11 mouse cellular contexts compared by ENCODE assay signal in the genomic region with DNA sequence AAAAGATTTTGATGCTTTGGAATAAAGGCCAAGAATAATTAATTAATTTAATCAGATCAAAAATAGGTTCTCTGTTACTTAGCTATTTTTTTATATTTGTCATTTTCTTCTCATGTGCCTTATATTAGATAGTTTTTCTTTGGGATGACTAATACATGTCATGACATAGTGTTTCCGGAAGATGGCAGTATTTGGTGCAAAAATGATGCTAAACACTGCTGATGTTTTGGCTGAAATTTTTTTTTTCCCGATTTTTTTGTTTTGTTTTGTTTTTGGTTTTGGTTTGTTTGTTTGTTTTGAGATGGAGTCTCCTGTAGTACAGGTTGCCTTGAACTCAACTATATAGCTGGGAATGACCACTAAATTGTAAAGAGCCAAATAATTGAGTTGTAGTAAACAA. TPM values are rescaled to one million over a fixed set of nuclear protein-coding genes. Genes with fewer than 3 reads are reported as not detected.
A peak's percentile ranks its signal among the peaks of the same experiment; 100 is the strongest.
DNase-seq lines count a peak whose midpoint lies in the region; ATAC-seq and TF ChIP-seq lines count a peak whose summit lies in the region.
"Had no signal": no experiment of that assay in that cellular context is flagged by ENCODE, and none has a peak within 500 bp of the region (broad histone marks: within the 10 kb centered on the region; RNA-seq: fewer than 3 reads in every experiment).

No protein-coding gene starts in this region.

- no peak overlapping the region for H3K4me3 ChIP-seq in forebrain, postnatal 0 days (ENCODE audit: low read depth, low read length)
- H3K4me3 ChIP-seq in forebrain, embryonic 16.5 days (replicated peaks; ENCODE audit: low read length), result no peak overlapping the region
- H3K4me3 ChIP-seq in limb, embryonic 14.5 days (replicated peaks; ENCODE audit: low read length), result no peak overlapping the region
- no peak overlapping the region for H3K4me3 ChIP-seq in limb, embryonic 10.5 days
- no peak overlapping the region for H3K4me3 ChIP-seq in MEL (ENCODE audit: control insufficient read depth in 1 of 2, insufficient read depth in 1 of 2, low read depth in 2 of 2, low read length in 2 of 2)
- H3K4me3 ChIP-seq: embryonic facial prominence, embryonic 15.5 days had no signal

- no peak overlapping the region for H3K9ac ChIP-seq in forebrain, postnatal 0 days
- H3K9ac ChIP-seq in forebrain, embryonic 16.5 days (replicated peaks; ENCODE audit: low read depth, low read length), result no peak overlapping the region
- H3K9ac ChIP-seq in limb, embryonic 14.5 days (ENCODE audit: low read depth, low read length, severe bottlenecking), result no peak overlapping the region
- H3K9ac ChIP-seq in MEL (ENCODE audit: control insufficient read depth, low read depth, low read length, poor library complexity, severe bottlenecking), result no peak overlapping the region
- H3K9ac ChIP-seq: embryonic facial prominence, embryonic 15.5 days had no signal

- H3K9me3 ChIP-seq in forebrain, postnatal 0 days (ENCODE audit: low read length), result no peaks in the 10 kb centered on the region
- H3K9me3 ChIP-seq in forebrain, embryonic 16.5 days (ENCODE audit: control insufficient read depth, low read length), result no peaks in the 10 kb centered on the region
- no peaks in the 10 kb centered on the region for H3K9me3 ChIP-seq in limb, embryonic 14.5 days (ENCODE audit: control insufficient read depth, low read length)
- H3K9me3 ChIP-seq in limb, embryonic 10.5 days (replicated peaks), result no peaks in the 10 kb centered on the region
- no peaks in the 10 kb centered on the region for H3K9me3 ChIP-seq in MEL (replicated peaks; ENCODE audit: insufficient read depth, low read length)
- H3K9me3 ChIP-seq: embryonic facial prominence, embryonic 15.5 days had no signal

- H3K4me1 ChIP-seq in forebrain, postnatal 0 days (ENCODE audit: insufficient read depth), result no peaks in the 10 kb centered on the region
- no peaks in the 10 kb centered on the region for H3K4me1 ChIP-seq in forebrain, embryonic 16.5 days (replicated peaks; ENCODE audit: control insufficient read depth, insufficient read depth, low read length)
- no peaks in the 10 kb centered on the region for H3K4me1 ChIP-seq in limb, embryonic 14.5 days (ENCODE audit: control insufficient read depth, insufficient read depth, low read length)
- no peaks in the 10 kb centered on the region for H3K4me1 ChIP-seq in limb, embryonic 10.5 days
- no peaks in the 10 kb centered on the region for H3K4me1 ChIP-seq in MEL (ENCODE audit: control insufficient read depth in 1 of 2, insufficient read depth in 2 of 2, low read length in 2 of 2)
- H3K4me1 ChIP-seq: embryonic facial prominence, embryonic 15.5 days had no signal

- no peak overlapping the region for H3K4me2 ChIP-seq in forebrain, postnatal 0 days (ENCODE audit: low read depth)
- H3K4me2 ChIP-seq in forebrain, embryonic 16.5 days (ENCODE audit: low read length), result no peak overlapping the region
- H3K4me2 ChIP-seq in limb, embryonic 14.5 days (replicated peaks; ENCODE audit: low read depth, low read length, severe bottlenecking), result no peak overlapping the region
- H3K4me2 ChIP-seq: embryonic facial prominence, embryonic 15.5 days had no signal

- peak; percentile 59 for TF ChIP-seq CTCF in forebrain, postnatal 0 days (IDR thresholded peaks at IDR 0.05; ENCODE audit: low read depth)
- TF ChIP-seq CTCF in MEL (IDR thresholded peaks at IDR 0.05 in 2 of 3, conservative IDR thresholded peaks at IDR 0.05 in 1 of 3; ENCODE audit: control insufficient read depth in 1 of 3, insufficient read depth in 1 of 3, low read depth in 2 of 3, low read length in 3 of 3, poor library complexity in 1 of 3, severe bottlenecking in 1 of 3), result peak in 1 of 3 experiments; percentile 64; a peak in 3 of 6 replicates

- TF ChIP-seq RAD21 in MEL (IDR thresholded peaks at IDR 0.05; ENCODE audit: low read depth, low read length), result peak; percentile 80

- 9% methylated on average over 2 of the region's 2 CpGs for WGBS in forebrain, postnatal 0 days
- 7% methylated on average over 2 of the region's 2 CpGs for WGBS in forebrain, embryonic 16.5 days
- WGBS in limb, embryonic 14.5 days, result 5% methylated on average over 2 of the region's 2 CpGs
- WGBS in limb, embryonic 10.5 days, result 6% methylated on average over 2 of the region's 2 CpGs

- no peak for TF ChIP-seq POLR2A in limb, embryonic 14.5 days (IDR thresholded peaks at IDR 0.05; ENCODE audit: borderline replicate concordance, extremely low read depth, insufficient read depth, insufficient read length)
- no peak for TF ChIP-seq POLR2A in MEL (IDR thresholded peaks at IDR 0.05; ENCODE audit: control insufficient read depth in 1 of 2, insufficient read depth in 1 of 2, low read depth in 1 of 2, low read length in 2 of 2, poor library complexity in 1 of 2)

- no peaks in the 10 kb centered on the region for H3K36me3 ChIP-seq in forebrain, postnatal 0 days (ENCODE audit: insufficient read depth)
- no peaks in the 10 kb centered on the region for H3K36me3 ChIP-seq in forebrain, embryonic 16.5 days (ENCODE audit: control insufficient read depth, insufficient read depth)
- no peaks in the 10 kb centered on the region for H3K36me3 ChIP-seq in limb, embryonic 14.5 days (ENCODE audit: control insufficient read depth, insufficient read depth, low read length)
- no peaks in the 10 kb centered on the region for H3K36me3 ChIP-seq in limb, embryonic 10.5 days
- no peaks in the 10 kb centered on the region for H3K36me3 ChIP-seq in MEL (ENCODE audit: control insufficient read depth in 1 of 2, insufficient read depth in 2 of 2, low read length in 2 of 2)
- H3K36me3 ChIP-seq: embryonic facial prominence, embryonic 15.5 days had no signal

- no peaks in the 10 kb centered on the region for H3K27me3 ChIP-seq in forebrain, postnatal 0 days (ENCODE audit: insufficient read depth, low read length)
- H3K27me3 ChIP-seq in forebrain, embryonic 16.5 days (replicated peaks; ENCODE audit: control insufficient read depth, insufficient read depth, low read length), result no peaks in the 10 kb centered on the region
- no peaks in the 10 kb centered on the region for H3K27me3 ChIP-seq in limb, embryonic 14.5 days (ENCODE audit: control insufficient read depth, insufficient read depth, low read length)
- no peaks in the 10 kb centered on the region for H3K27me3 ChIP-seq in limb, embryonic 10.5 days (ENCODE audit: low read depth, poor library complexity, severe bottlenecking)
- H3K27me3 ChIP-seq in MEL (ENCODE audit: control insufficient read depth in 1 of 2, insufficient read depth in 2 of 2, low read length in 2 of 2), result no peaks in the 10 kb centered on the region
- H3K27me3 ChIP-seq: embryonic facial prominence, embryonic 15.5 days had no signal

- ATAC-seq in forebrain, postnatal 0 days, result no peak
- no peak for ATAC-seq in forebrain, embryonic 16.5 days
- no peak for ATAC-seq in limb, embryonic 14.5 days (ENCODE audit: low FRiP score, low read depth)
- ATAC-seq in megakaryocyte progenitor cell, adult 5-6 weeks (replicated peaks; ENCODE audit: poor library complexity), result peak; percentile 39; the same call in 1 of the 2 replicates

- TF ChIP-seq EP300 in MEL (IDR thresholded peaks at IDR 0.05; ENCODE audit: low read depth in 1 of 2, low read length in 2 of 2), result no peak

- DNase-seq in forebrain, postnatal 0 days, result peak; percentile 32
- DNase-seq in limb, embryonic 14.5 days (ENCODE audit: low spot score), result peak; percentile 6
- DNase-seq in limb, embryonic 10.5 days (ENCODE audit: low spot score), result no peak
- DNase-seq in MEL (ENCODE audit: low read depth, low spot score), result peak; percentile 27
- DNase-seq in frontal cortex, postnatal 14 days (ENCODE audit: low spot score in 2 of 2), result no peak
- DNase-seq in left cerebral cortex, adult 8-10 months (ENCODE audit: low spot score in 2 of 2), result no peak

- no peaks in the 10 kb centered on the region for H3K79me2 ChIP-seq in MEL (ENCODE audit: control insufficient read depth, insufficient read depth, low read length, poor library complexity)

- no peak overlapping the region for H3K27ac ChIP-seq in forebrain, postnatal 0 days (ENCODE audit: low read depth, low read length)
- no peak overlapping the region for H3K27ac ChIP-seq in forebrain, embryonic 16.5 days (ENCODE audit: low read length)
- H3K27ac ChIP-seq in limb, embryonic 14.5 days (replicated peaks; ENCODE audit: low read depth, low read length), result no peak overlapping the region
- H3K27ac ChIP-seq in limb, embryonic 10.5 days, result no peak overlapping the region
- no peak overlapping the region for H3K27ac ChIP-seq in MEL (ENCODE audit: control insufficient read depth, low read depth, low read length)
- H3K27ac ChIP-seq: embryonic facial prominence, embryonic 15.5 days had no signal

TF ChIP-seq in MEL, 35 proteins besides CTCF, POLR2A, EP300 and RAD21 (continues in another document):
- TF ChIP-seq USF1 (IDR thresholded peaks at IDR 0.05; ENCODE audit: low read depth, low read length), result no peak

RNA-seq across cellular contexts. Expression of a gene that starts 22.7 kb away (rescaled TPM):
- total RNA-seq in forebrain, postnatal 0 days (2014; rRNA removed), result not detected in 2 replicates
- not detected in 2 replicates for polyA plus RNA-seq in forebrain, postnatal 0 days (2015; fragmentation: Nextera tagmentation; extraction: Ambion mirVana)
- polyA plus RNA-seq in forebrain, embryonic 16.5 days (2015; fragmentation: Nextera tagmentation; extraction: Ambion mirVana), result not detected in 2 replicates
- not detected in 2 replicates for polyA plus RNA-seq in limb, embryonic 14.5 days (2012; rRNA removed)
- polyA plus RNA-seq in limb, embryonic 14.5 days (2014; fragmentation: Nextera tagmentation; extraction: Ambion mirVana), result 0.08 TPM in 1 of 2 replicates, not detected in the other
- polyA plus RNA-seq in limb, embryonic 10.5 days (2016; fragmentation: Nextera tagmentation; extraction: Ambion mirVana), result 0.09 TPM in 1 of 2 replicates, not detected in the other
- total RNA-seq in MEL (2012; rRNA removed), result not detected in 2 replicates
- not detected for polyA plus RNA-seq in MEL (2012; ENCODE audit: insufficient read depth in 1 of 2, insufficient read length in 2 of 2, low read depth in 1 of 2, low replicate concordance in 2 of 2, missing spikeins in 1 of 2)
- not detected in 2 replicates for total RNA-seq in megakaryocyte progenitor cell, adult 5-6 weeks (2015)
- total RNA-seq in megakaryocyte progenitor cell, adult 5-6 weeks (2017), result not detected in 2 replicates
- not detected for total RNA-seq in left cerebral cortex, adult 8-10 months (2022)
- total RNA-seq: layer of hippocampus, adult 8-10 months; megakaryocyte-erythroid progenitor cell, adult 5-6 weeks had no signal
- polyA plus RNA-seq: embryonic facial prominence, embryonic 15.5 days had no signal

RNA-seq across cellular contexts. Expression of a gene that starts 38.8 kb away (rescaled TPM):
- 196 and 204 TPM in 2 replicates for total RNA-seq in forebrain, postnatal 0 days (2014; rRNA removed)
- polyA plus RNA-seq in forebrain, postnatal 0 days (2015; fragmentation: Nextera tagmentation; extraction: Ambion mirVana), result 146 and 154 TPM in 2 replicates
- polyA plus RNA-seq in forebrain, embryonic 16.5 days (2015; fragmentation: Nextera tagmentation; extraction: Ambion mirVana), result 255 and 280 TPM in 2 replicates
- polyA plus RNA-seq in limb, embryonic 14.5 days (2012; rRNA removed), result 111 and 149 TPM in 2 replicates
- polyA plus RNA-seq in limb, embryonic 14.5 days (2014; fragmentation: Nextera tagmentation; extraction: Ambion mirVana), result 127 and 141 TPM in 2 replicates
- polyA plus RNA-seq in limb, embryonic 10.5 days (2016; fragmentation: Nextera tagmentation; extraction: Ambion mirVana), result 142 and 176 TPM in 2 replicates
- 35.6 and 47.0 TPM in 2 replicates for total RNA-seq in MEL (2012; rRNA removed)
- polyA plus RNA-seq in MEL (2012; ENCODE audit: insufficient read depth in 1 of 2, insufficient read length in 2 of 2, low read depth in 1 of 2, low replicate concordance in 2 of 2, missing spikeins in 1 of 2), result 10 to 100 TPM; 53.1 to 61.1 TPM
- total RNA-seq in megakaryocyte progenitor cell, adult 5-6 weeks (2015), result 85.0 and 92.6 TPM in 2 replicates
- total RNA-seq in megakaryocyte progenitor cell, adult 5-6 weeks (2017), result 60.8 and 87.4 TPM in 2 replicates
- 10 to 100 TPM; 55.1 to 63.6 (median 57.5) TPM for total RNA-seq in left cerebral cortex, adult 8-10 months (2022)

Comparison
In these comparisons a context has a peak if more than half of its experiments do, and no peak if none do; other contexts are left out.
1. DNase-seq: peak in forebrain, postnatal 0 days (single experiment), limb, embryonic 14.5 days (single experiment) and MEL (single experiment); none in limb, embryonic 10.5 days (single experiment), frontal cortex, postnatal 14 days (0 of 2) and left cerebral cortex, adult 8-10 months (0 of 2).